Mouse (Mus musculus): ENCODE measurements around the gene Stip1. TPM values are rescaled to one million over a fixed set of nuclear protein-coding genes. Genes with fewer than 3 reads are reported as not detected.

Gene Stip1
- polyA plus RNA-seq, 1 experiment from 2014 or later = 51.8 TPM

- Histone ChIP-seq H3K4me3 (ENCODE audit: low read depth, low read length) (no peak overlapping the region), H3K4me1 (ENCODE audit: insufficient read depth, low read depth, low read length) (peaks cover 5% of the 10 kb centered on the region), H3K4me2 (replicated peaks; ENCODE audit: low read depth, low read length) (no peak overlapping the region), H3K27me3 (replicated peaks; ENCODE audit: insufficient read depth, low read length) (no peaks in the 10 kb centered on the region), H3K27ac (ENCODE audit: low read length) (no peak overlapping the region), H3K36me3 (ENCODE audit: insufficient read depth, low read length) (no peaks in the 10 kb centered on the region), H3K9me3 (ENCODE audit: low read length) (no peaks in the 10 kb centered on the region), H3K9ac (replicated peaks; ENCODE audit: low read depth) (no peak overlapping the region)
- ATAC-seq (no peak), DNase-seq (ENCODE audit: low spot score) (no peak)
- TF ChIP-seq EP300 (IDR thresholded peaks at IDR 0.05) (no peak), CTCF (IDR thresholded peaks at IDR 0.05) (no peak)
- 92% methylated on average over 5 of the region's 5 CpGs for WGBS
Measured at GRCm38 (mm10) chr19:6983621-6984020, 56.1 kb downstream of the Stip1 start.

DNA sequence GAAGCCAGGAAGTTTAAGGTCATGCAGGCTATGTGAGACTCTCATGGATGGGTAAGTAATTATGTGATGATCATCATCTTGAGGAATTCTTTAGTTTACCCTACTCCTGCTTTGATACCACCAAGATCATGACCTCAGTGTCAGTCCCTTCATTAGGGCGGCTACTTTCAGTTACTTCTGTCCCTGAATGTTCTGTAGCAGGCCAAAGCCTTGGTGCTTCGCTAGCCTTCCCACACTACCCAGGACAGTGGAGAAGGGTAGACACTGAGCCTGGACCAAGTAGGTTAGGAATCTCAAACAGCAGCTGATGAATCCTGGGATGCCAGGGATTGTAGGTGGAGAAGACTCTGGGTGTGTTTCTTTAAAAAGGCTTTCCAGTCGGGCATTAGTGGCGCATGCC, 58.3 kb downstream of the Stip1 start:
- DNase-seq (ENCODE audit: low spot score) (no peak), ATAC-seq (no peak)
- H3K27me3 ChIP-seq (replicated peaks; ENCODE audit: insufficient read depth, low read length) = no peaks in the 10 kb centered on the region
- WGBS = 89% methylated on average over 4 of the region's 4 CpGs
- H3K4me2 ChIP-seq (replicated peaks; ENCODE audit: low read depth, low read length) = no peak overlapping the region; the same call in 1 of the 2 replicates
- 0 out of 2 replicates have a peak overlapping the region, but pooled peaks have one; percentile 90 for H3K27ac ChIP-seq (ENCODE audit: low read length)
- H3K9ac ChIP-seq (replicated peaks; ENCODE audit: low read depth) = no peak overlapping the region
- TF ChIP-seq EP300 (IDR thresholded peaks at IDR 0.05) (no peak), CTCF (IDR thresholded peaks at IDR 0.05) (no peak)
- H3K9me3 ChIP-seq (ENCODE audit: low read length) = no peaks in the 10 kb centered on the region
- H3K36me3 ChIP-seq (ENCODE audit: insufficient read depth, low read length) = no peaks in the 10 kb centered on the region
- no peak overlapping the region for H3K4me3 ChIP-seq (ENCODE audit: low read depth, low read length)
- H3K4me1 ChIP-seq (ENCODE audit: insufficient read depth, low read depth, low read length) = peaks cover 8% of the 10 kb centered on the region

DNA sequence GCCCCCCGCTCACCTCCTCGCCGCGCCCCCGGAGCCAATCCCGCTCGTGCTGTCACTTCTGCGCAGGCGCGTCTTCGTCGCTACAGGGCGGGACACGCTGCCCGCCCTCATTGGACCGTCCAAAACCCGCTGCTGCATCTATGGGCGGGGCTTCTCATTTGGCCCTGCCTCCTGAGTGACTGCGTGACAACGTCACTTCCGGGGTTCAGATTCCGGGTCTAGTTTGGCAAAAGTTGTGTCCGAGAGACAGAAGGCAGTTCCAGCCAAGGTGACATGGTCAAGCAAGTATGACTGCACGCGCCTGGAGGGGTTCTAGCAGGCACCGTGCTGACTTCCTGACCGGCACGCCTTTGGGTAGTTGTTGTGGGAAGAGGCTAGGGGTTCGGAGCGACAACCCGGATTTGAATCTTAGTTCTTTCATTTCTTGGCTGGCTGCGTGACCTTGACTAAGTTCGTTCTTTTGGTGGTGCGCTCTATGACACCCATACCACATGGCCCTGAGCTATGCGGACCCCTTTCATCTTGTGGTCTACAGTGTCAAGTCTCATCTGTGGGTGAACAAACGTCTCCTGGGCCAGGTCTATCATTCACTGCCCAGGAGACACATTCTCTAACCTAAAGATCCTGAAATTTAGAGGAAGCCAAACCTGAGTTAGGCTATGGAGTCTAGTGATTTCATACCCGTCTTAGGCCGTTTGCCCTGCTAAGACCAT, 59.2 kb downstream of the Stip1 start, which contains the start of gene Fkbp2:
Fkbp2 (minus strand) TSS at position 121 of the 713 bp plus-strand sequence.
- ATAC-seq (peak; percentile 88), DNase-seq (ENCODE audit: low spot score) (peak; percentile 99)
- H3K4me3 ChIP-seq (ENCODE audit: low read depth, low read length) = peak within 1 kb of the TSS; percentile 53

GRCm38 (mm10) chr19:6979486-6980380, 60.0 kb downstream of the Stip1 start:
- peak overlapping the region; percentile 75 for H3K4me2 ChIP-seq (replicated peaks; ENCODE audit: low read depth, low read length)
- H3K36me3 ChIP-seq (ENCODE audit: insufficient read depth, low read length) = no peaks in the 10 kb centered on the region
- peak; percentile 77 for TF ChIP-seq CTCF (IDR thresholded peaks at IDR 0.05)
- no peak for TF ChIP-seq EP300 (IDR thresholded peaks at IDR 0.05)
- H3K9me3 ChIP-seq (ENCODE audit: low read length) = no peaks in the 10 kb centered on the region
- H3K27me3 ChIP-seq (replicated peaks; ENCODE audit: insufficient read depth, low read length) = no peaks in the 10 kb centered on the region
- H3K4me1 ChIP-seq (ENCODE audit: insufficient read depth, low read depth, low read length) = peaks cover 16% of the 10 kb centered on the region
- H3K9ac ChIP-seq (replicated peaks; ENCODE audit: low read depth) = peak overlapping the region; percentile 6; the same call in 1 of the 2 replicates
- DNase-seq (ENCODE audit: low spot score) (peak; percentile 100), ATAC-seq (peak; percentile 92)
- WGBS = under 1% methylated on average over 55 of the region's 59 CpGs
- peak overlapping the region; percentile 90 for H3K27ac ChIP-seq (ENCODE audit: low read length)
- peak overlapping the region; percentile 53 for H3K4me3 ChIP-seq (ENCODE audit: low read depth, low read length)

More for the DNA sequence above, 59.2 kb downstream of the Stip1 start, which contains the start of gene Fkbp2:
- H3K27me3 ChIP-seq (replicated peaks; ENCODE audit: insufficient read depth, low read length) = no peaks in the 10 kb centered on the region
- no peak for TF ChIP-seq EP300 (IDR thresholded peaks at IDR 0.05)
- TF ChIP-seq CTCF (IDR thresholded peaks at IDR 0.05) = no peak
- no peaks in the 10 kb centered on the region for H3K36me3 ChIP-seq (ENCODE audit: insufficient read depth, low read length)
- peak within 1 kb of the TSS; percentile 60 for H3K9ac ChIP-seq (replicated peaks; ENCODE audit: low read depth)
- H3K4me2 ChIP-seq (replicated peaks; ENCODE audit: low read depth, low read length) = peak within 1 kb of the TSS; percentile 75
- under 1% methylated on average over 36 of the region's 38 CpGs for WGBS
- peak within 1 kb of the TSS; percentile 90 for H3K27ac ChIP-seq (ENCODE audit: low read length)
- peaks cover 16% of the 10 kb centered on the region for H3K4me1 ChIP-seq (ENCODE audit: insufficient read depth, low read depth, low read length)
- H3K9me3 ChIP-seq (ENCODE audit: low read length) = no peaks in the 10 kb centered on the region

- peak overlapping the region; percentile 53 for H3K4me3 ChIP-seq (ENCODE audit: low read depth, low read length)
- no peak for DNase-seq (ENCODE audit: low spot score)
- H3K9me3 ChIP-seq (ENCODE audit: low read length) = no peaks in the 10 kb centered on the region
- H3K36me3 ChIP-seq (ENCODE audit: insufficient read depth, low read length) = no peaks in the 10 kb centered on the region
- no peak for ATAC-seq
- H3K9ac ChIP-seq (replicated peaks; ENCODE audit: low read depth) = peak overlapping the region; percentile 6; the same call in 1 of the 2 replicates
- peak overlapping the region; percentile 45; the same call in 1 of the 2 replicates for H3K27ac ChIP-seq (ENCODE audit: low read length)
- no peaks in the 10 kb centered on the region for H3K27me3 ChIP-seq (replicated peaks; ENCODE audit: insufficient read depth, low read length)
- H3K4me1 ChIP-seq (ENCODE audit: insufficient read depth, low read depth, low read length) = peaks cover 16% of the 10 kb centered on the region
- 4% methylated on average over 11 of the region's 11 CpGs for WGBS
- TF ChIP-seq EP300 (IDR thresholded peaks at IDR 0.05) = no peak
- no peak for TF ChIP-seq CTCF (IDR thresholded peaks at IDR 0.05)
- H3K4me2 ChIP-seq (replicated peaks; ENCODE audit: low read depth, low read length) = peak overlapping the region; percentile 75
Measured at GRCm38 (mm10) chr19:6979001-6979479, 60.7 kb downstream of the Stip1 start.

DNA sequence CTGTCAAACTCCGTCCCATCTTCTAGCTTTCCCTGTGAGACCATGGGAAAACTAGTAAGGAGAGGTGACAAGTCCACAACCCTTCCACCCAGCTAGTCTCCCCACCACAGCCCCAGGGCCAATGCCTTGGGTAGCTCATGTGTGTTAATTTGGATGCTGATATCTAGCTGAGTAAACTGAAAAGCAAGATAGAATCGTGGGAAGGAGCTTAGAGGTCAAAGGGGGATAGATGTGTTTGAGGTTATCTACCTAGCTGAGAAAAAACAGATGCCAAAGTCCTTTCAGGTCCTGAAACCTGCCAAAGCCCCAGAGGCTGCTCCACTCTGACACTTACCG, 61.2 kb downstream of the Stip1 start:
- no peak overlapping the region for H3K9ac ChIP-seq (replicated peaks; ENCODE audit: low read depth)
- no peak for DNase-seq (ENCODE audit: low spot score)

More for the DNA sequence above, 61.2 kb downstream of the Stip1 start:
- H3K4me2 ChIP-seq (replicated peaks; ENCODE audit: low read depth, low read length) = no peak overlapping the region
- H3K4me3 ChIP-seq (ENCODE audit: low read depth, low read length) = no peak overlapping the region
- 39% methylated on average over 3 of the region's 3 CpGs for WGBS
- TF ChIP-seq CTCF (IDR thresholded peaks at IDR 0.05) = no peak
- TF ChIP-seq EP300 (IDR thresholded peaks at IDR 0.05) = no peak
- H3K27me3 ChIP-seq (replicated peaks; ENCODE audit: insufficient read depth, low read length) = no peaks in the 10 kb centered on the region
- no peak overlapping the region for H3K27ac ChIP-seq (ENCODE audit: low read length)
- H3K36me3 ChIP-seq (ENCODE audit: insufficient read depth, low read length) = no peaks in the 10 kb centered on the region
- peaks cover 16% of the 10 kb centered on the region for H3K4me1 ChIP-seq (ENCODE audit: insufficient read depth, low read depth, low read length)
- ATAC-seq = no peak
- H3K9me3 ChIP-seq (ENCODE audit: low read length) = no peaks in the 10 kb centered on the region
